Mouse (Mus musculus): ENCODE results near the gene Sec14l3.
"Not testable (repeated sequence)": the region's sequence is repeated elsewhere in the genome, so short reads cannot be mapped to it uniquely, and the experiment has no call there.

Sec14l3 gene

GRCm38 (mm10) chr11:4064627-4065122 lies at the start of gene Sec14l3:
Gene Sec14l3, plus strand, starts transcription at chr11:4064841.
- DNase-seq: no peak

DNA sequence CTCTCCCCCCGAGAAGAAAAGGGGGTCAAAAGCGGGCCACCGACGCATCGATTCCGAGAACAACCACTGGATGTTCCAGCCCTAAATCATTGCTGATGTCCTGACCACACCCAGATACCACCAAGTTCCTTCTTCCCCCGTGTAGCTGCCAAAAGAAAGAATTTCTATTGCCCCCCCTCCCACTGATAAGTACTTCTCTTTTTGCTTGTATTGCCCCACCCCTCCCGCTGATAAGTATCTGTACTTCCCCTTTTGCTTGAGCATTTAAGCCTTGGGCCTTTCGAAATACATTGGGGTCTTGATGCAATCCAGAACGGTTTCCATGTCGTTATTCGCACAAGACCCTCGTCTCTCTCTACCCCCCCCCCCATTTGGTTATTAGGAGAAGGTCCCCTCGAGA lies 48.8 kb upstream of the Sec14l3 start:
- not testable (repeated sequence) for DNase-seq

- DNase-seq: not testable (repeated sequence)
Observed at GRCm38 (mm10) chr11:4022111-4022510, 42.5 kb upstream of the Sec14l3 start.

GRCm38 (mm10) chr11:4023321-4023720 lies 41.3 kb upstream of the Sec14l3 start:
- no peak for DNase-seq

- no peak for DNase-seq
Observed at GRCm38 (mm10) chr11:4027066-4027465, 37.6 kb upstream of the Sec14l3 start.

GRCm38 (mm10) chr11:4027561-4028334 lies 36.9 kb upstream of the Sec14l3 start:
- no peak for DNase-seq

- no peak for DNase-seq
Observed at GRCm38 (mm10) chr11:4029343-4029742, 35.3 kb upstream of the Sec14l3 start.

DNA sequence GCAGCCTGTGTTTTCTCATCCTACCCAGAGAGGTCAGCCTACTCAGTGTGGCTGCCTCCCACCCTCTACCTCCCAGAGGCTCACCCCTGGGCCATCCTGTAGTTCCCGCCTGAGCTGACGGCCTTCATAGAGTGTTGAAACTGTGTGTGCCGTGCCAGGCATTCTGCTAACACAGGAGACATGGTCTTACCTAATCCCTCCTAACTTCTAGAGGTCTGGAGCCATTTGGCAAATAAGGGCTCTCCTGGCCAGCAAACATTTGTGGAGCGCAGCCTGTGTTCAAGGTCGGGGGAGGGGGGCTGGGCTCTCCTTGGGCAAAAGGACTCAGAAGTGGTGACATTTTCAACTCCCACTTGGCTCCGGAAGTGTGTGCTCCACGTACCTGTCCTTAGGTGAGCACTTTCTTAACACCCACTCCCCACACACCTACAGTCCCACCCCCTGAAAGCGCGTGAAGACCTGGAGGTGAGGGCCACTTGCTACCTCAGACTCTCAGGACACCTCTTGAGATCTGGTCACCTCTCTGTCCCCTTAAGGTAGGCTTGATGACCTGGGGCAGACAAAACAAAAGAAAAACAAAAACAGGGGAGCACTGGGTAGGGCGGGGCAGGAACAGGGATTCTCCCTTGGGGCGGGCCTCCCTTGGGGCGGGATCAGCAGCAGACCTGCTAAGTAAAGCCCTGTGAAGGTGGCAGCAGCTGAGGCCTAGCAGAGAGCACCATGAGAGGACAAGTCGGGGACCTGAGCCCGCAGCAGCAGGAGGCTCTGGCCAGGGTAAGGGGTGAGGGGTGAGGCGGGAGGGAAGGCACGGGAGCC lies 33.3 kb upstream of the Sec14l3 start, which contains the start of gene Sec14l4:
Gene Sec14l4 (plus strand): TSS at position 337 of the 816 bp plus-strand sequence.
- no peak for DNase-seq

DNA sequence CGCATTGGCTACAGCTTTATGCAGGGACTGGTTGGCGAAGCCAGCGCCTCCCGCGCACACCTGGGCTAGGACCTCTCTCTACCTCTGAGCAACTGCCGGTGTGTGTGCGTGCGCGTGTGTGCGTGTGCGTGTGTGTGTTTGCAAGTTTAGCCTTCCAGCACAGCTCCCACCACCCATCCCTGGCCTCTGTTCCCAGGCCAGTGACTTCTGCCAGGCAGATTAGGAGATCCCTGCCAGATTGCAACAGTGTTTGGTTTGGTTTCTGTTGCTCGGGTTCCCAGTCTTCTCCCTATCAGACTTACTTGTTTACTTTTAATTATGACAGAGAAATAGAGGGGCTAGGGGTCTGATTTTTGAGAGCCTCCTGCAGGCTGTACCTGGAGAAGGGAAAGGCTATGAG lies 32.7 kb upstream of the Sec14l3 start:
- DNase-seq: no peak

- DNase-seq: no peak
Observed at GRCm38 (mm10) chr11:4033471-4033870, 31.2 kb upstream of the Sec14l3 start.

GRCm38 (mm10) chr11:4034169-4034568 lies 30.5 kb upstream of the Sec14l3 start:
- no peak for DNase-seq

GRCm38 (mm10) chr11:4035116-4035892 lies 29.3 kb upstream of the Sec14l3 start:
- DNase-seq: no peak

- DNase-seq: no peak
Observed at GRCm38 (mm10) chr11:4035916-4036315, 28.7 kb upstream of the Sec14l3 start.

- no peak for DNase-seq
Observed at GRCm38 (mm10) chr11:4036365-4037084, 28.1 kb upstream of the Sec14l3 start.

DNA sequence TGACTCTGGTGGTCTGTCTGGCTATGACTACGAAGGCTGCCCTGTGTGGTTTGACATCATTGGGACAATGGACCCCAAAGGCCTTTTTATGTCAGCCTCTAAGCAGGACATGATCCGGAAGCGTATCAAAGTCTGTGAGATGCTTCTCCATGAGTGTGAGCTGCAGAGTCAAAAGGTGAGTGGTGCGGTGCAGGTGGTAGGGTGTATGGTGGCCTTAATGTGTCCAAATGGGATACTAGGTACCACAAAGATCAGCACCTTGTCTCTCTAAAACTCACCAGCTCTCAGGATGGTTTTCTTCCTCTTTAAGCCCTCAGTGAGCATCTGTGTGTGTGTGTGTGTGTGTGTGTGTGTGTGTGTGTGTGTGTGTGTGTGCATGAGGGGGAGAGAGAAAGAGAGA lies 24.7 kb upstream of the Sec14l3 start:
- DNase-seq: no peak

DNA sequence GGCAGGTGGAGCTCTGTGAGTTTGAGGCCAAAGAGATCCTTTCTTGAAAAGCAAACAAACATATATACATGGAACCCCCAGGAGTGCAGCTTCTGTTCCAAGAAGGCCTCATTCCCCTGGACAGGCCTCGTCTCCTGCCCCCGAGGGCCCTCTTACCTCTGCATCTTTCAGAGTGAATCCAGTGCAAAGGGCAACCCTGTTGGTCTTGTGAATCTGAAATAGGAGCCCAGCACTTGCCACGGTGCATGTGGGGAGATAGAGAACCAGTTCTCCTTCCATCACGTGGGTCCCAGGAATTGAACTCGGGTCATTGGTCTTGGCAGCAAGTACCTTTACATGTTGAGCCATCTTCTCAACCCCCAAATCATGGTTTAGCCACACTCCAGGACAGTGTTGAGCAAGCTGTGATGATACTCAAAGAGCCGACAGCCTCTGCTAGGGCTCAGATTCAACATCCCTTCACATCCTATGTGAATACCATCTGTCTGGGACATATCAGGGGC lies 23.5 kb upstream of the Sec14l3 start:
- no peak for DNase-seq

- DNase-seq: no peak
Observed at GRCm38 (mm10) chr11:4043081-4043480, 21.6 kb upstream of the Sec14l3 start.

DNA sequence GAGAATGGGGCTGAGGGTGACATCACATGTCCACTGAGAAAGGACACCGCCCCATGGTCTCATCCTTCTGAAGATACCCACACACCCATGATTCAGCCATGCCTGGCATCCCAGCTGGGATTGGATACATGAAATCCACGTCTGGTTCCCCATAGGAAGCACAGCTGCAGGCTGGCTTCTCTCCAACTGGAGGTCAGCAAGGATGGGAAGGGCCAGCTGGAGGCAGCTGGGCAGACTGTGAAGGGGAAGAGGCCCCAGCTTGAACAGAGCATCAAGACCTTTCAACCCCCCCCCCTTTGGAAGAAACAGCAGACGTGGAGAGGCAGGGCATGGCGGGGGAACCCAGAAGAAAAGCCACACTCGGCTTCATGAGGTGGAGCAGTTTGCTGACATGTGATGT lies 18.1 kb upstream of the Sec14l3 start:
- DNase-seq: no peak

DNA sequence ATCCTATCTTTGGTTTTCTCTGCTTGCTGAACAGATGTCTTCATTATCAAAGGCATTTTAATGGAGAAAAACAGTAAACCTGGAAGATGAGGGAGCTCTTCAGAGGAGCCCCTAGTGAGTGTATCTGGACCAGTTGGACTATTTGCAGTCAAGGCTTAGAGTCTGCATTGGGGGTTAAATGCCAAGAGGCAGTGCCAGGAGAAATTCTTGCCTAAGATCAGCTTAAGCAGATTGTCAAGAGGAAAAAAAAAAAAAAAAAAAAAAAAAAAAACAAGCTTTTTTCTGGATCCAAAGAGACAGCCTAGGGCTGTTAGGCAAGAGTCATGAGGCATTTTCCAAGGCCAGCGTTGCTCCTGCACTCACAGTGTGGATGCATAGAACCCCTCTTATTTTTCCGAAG lies 16.9 kb upstream of the Sec14l3 start:
- DNase-seq: no peak

GRCm38 (mm10) chr11:4048438-4048837 lies 16.2 kb upstream of the Sec14l3 start:
- no peak for DNase-seq

- peak; percentile 70 for DNase-seq
Observed at GRCm38 (mm10) chr11:4053586-4053985, 11.1 kb upstream of the Sec14l3 start.
